ENCODE assay signal across 8 mouse cellular contexts in the genomic region with DNA sequence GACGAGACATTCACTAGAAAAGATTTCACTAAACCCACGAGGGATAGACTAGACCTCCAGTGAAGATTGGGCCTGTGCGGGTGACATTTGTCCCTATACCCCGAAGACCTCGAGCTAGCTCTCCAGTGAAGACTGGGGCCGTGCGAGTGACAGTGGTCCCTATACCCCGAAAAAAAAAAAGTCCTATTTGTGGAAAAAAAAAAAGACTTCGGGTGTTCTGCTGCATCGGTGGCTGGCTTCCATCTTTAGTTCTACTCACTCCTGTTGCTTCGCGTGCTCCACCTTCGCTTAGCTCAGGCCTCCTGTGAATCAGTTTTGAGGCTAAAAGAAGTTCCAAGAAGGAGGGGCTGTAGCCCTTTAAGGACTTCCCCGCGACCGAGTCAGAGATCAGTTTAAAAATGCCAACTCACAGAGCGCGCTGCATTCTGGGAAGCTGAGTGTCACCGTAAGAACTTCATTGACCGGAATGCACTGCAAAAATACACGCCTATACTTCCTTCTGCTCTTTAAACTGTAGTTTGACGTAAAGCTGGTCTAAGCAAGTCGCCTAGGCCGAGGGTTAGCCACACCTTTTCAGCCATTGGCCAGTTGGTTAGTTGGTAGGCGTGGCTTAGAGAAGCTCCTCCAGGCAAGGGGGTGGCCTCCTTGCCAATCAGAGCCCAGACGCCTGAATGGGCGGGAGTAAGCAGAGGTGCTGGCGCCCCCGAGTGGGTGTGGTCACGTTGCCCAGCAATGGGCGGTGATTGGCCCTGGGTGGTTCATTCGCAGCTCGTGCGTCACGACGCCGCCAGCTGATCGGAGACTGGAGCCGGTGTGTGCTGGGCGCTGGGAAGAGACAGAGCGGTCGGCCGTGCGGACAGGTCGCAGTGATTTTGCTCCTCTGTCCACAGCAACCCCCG. TPM values are rescaled to one million over a fixed set of nuclear protein-coding genes. Genes with fewer than 3 reads are reported as not detected.
DNase-seq lines count a peak whose midpoint lies in the region; ATAC-seq lines count a peak whose summit lies in the region.

Gene Tlcd2 (plus strand): TSS at position 872 of the 899 bp plus-strand sequence.

- intact Hi-C loops in gastrocnemius, postnatal 14 days (cut with DNase I; ENCODE audit: low total_unique reads) = no loop called here
- intact Hi-C loops in left cerebral cortex, postnatal 10 days (cut with DNase I) = no loop called here

- ATAC-seq in inflammation-experienced regulatory T-cells, adult 6 months = peak; percentile 85
- peak; percentile 86 for ATAC-seq in megakaryocyte-erythroid progenitor cell, adult 5-6 weeks (replicated peaks; ENCODE audit: low FRiP score, low TSS enrichment, poor library complexity, severe bottlenecking)

- peak; percentile 100 for DNase-seq in adrenal gland, adult (ENCODE audit: inconsistent age in 2 of 2, low spot score in 1 of 2)
- peak; percentile 100 for DNase-seq in embryo, embryonic 10.5 days (ENCODE audit: low spot score)
- DNase-seq in gastrocnemius, postnatal 14 days = peak; percentile 100
- peak; percentile 100 for DNase-seq in left cerebral cortex, postnatal 10 days (ENCODE audit: extremely low spot score in 1 of 2, low spot score in 2 of 2)
- DNase-seq in right cerebral cortex, postnatal 25 days = peak; percentile 100
- peak; percentile 99 to 100 for DNase-seq in urinary bladder, postnatal 4 days (ENCODE audit: low spot score in 2 of 2)

RNA-seq across cellular contexts. Expression of gene Tlcd2, which starts in this region (rescaled TPM):
- 10 to 100 TPM; 17.3 to 23.0 TPM for total RNA-seq in gastrocnemius, postnatal 14 days (2021)
- 10 to 100 TPM in 2 of 3 experiments, 1 to 10 TPM in 1; 10.0 to 23.2 (median 21.3) TPM for polyA plus RNA-seq in inflammation-experienced regulatory T-cells, adult 6 months (2017; shearing (Covaris generic))
- total RNA-seq in left cerebral cortex, postnatal 10 days (2021) = 1 to 10 TPM in 1 of 2 experiments, under 1 TPM in 1; 0.67 to 1.1 TPM
- 13.8 and 19.9 TPM in 2 replicates for total RNA-seq in megakaryocyte-erythroid progenitor cell, adult 5-6 weeks (2014; fragmentation: Nextera tagmentation)
- 9.5 and 14.7 TPM in 2 replicates for total RNA-seq in megakaryocyte-erythroid progenitor cell, adult 5-6 weeks (2017)

Comparison
In these comparisons a context has a peak if more than half of its experiments do, and no peak if none do; other contexts are left out.
1. Peak in every context shown above with its lines: DNase-seq and ATAC-seq.
2. RNA of gene Tlcd2 (total RNA-seq): 17.3 to 23.0 TPM in gastrocnemius, postnatal 14 days and 9.5 to 19.9 TPM in megakaryocyte-erythroid progenitor cell, adult 5-6 weeks; 0.67 to 1.1 TPM in left cerebral cortex, postnatal 10 days; every median in the first group is over 4 times any median in the second.